Mouse (Mus musculus): ENCODE results near the gene Hist4h4. TPM values are rescaled to one million over a fixed set of nuclear protein-coding genes. Genes with fewer than 3 reads are reported as not detected.

The Hist4h4 gene
- polyA plus RNA-seq, 1 experiment from 2014 or later, result 0.46 TPM

- 2% methylated on average over 22 of the region's 24 CpGs for WGBS
- Histone ChIP-seq H3K27ac (replicated peaks; ENCODE audit: low read depth, low read length) (no peak overlapping the region), H3K4me1 (ENCODE audit: control insufficient read depth, insufficient read depth, low read length) (no peaks in the 10 kb centered on the region), H3K36me3 (replicated peaks; ENCODE audit: control insufficient read depth, insufficient read depth, low read depth, low read length) (no peaks in the 10 kb centered on the region), H3K27me3 (ENCODE audit: control insufficient read depth, insufficient read depth, low read length) (no peaks in the 10 kb centered on the region; the same call in 1 of the 2 replicates), H3K4me3 (ENCODE audit: low read depth, low read length) (peak overlapping the region; percentile 36), H3K9ac (replicated peaks; ENCODE audit: low read length) (peak overlapping the region; percentile 37; the same call in 1 of the 2 replicates), H3K4me2 (ENCODE audit: low read depth, low read length) (peak overlapping the region; percentile 64), H3K9me3 (replicated peaks; ENCODE audit: control insufficient read depth, low read length) (no peaks in the 10 kb centered on the region)
- DNase-seq (ENCODE audit: low spot score) (peak; percentile 22), ATAC-seq (replicated peaks; ENCODE audit: insufficient number of reproducible peaks, low FRiP score, low TSS enrichment, low read depth) (no peak)
These were observed 10.2 kb downstream of the Hist4h4 start for GRCm38 (mm10) chr6:136793831-136794525.

- peak overlapping the region; percentile 64; the same call in 1 of the 2 replicates for H3K4me2 ChIP-seq (ENCODE audit: low read depth, low read length)
- no peak for DNase-seq (ENCODE audit: low spot score)
These were observed 11.1 kb downstream of the Hist4h4 start for GRCm38 (mm10) chr6:136792884-136793758.

GRCm38 (mm10) chr6:136789391-136789971, 14.7 kb downstream of the Hist4h4 start:
- Histone ChIP-seq H3K27me3 (ENCODE audit: control insufficient read depth, insufficient read depth, low read length) (no peaks in the 10 kb centered on the region; the same call in 1 of the 2 replicates), H3K4me2 (ENCODE audit: low read depth, low read length) (no peak overlapping the region)
- 76% methylated on average over 5 of the region's 5 CpGs for WGBS

More at GRCm38 (mm10) chr6:136792884-136793758, 11.1 kb downstream of the Hist4h4 start:
- Histone ChIP-seq H3K4me1 (ENCODE audit: control insufficient read depth, insufficient read depth, low read length) (no peaks in the 10 kb centered on the region), H3K36me3 (replicated peaks; ENCODE audit: control insufficient read depth, insufficient read depth, low read depth, low read length) (no peaks in the 10 kb centered on the region), H3K27ac (replicated peaks; ENCODE audit: low read depth, low read length) (no peak overlapping the region), H3K27me3 (ENCODE audit: control insufficient read depth, insufficient read depth, low read length) (no peaks in the 10 kb centered on the region; the same call in 1 of the 2 replicates), H3K4me3 (ENCODE audit: low read depth, low read length) (no peak overlapping the region), H3K9me3 (replicated peaks; ENCODE audit: control insufficient read depth, low read length) (no peaks in the 10 kb centered on the region), H3K9ac (replicated peaks; ENCODE audit: low read length) (no peak overlapping the region)
- WGBS, result 24% methylated on average over 16 of the region's 16 CpGs
- ATAC-seq (replicated peaks; ENCODE audit: insufficient number of reproducible peaks, low FRiP score, low TSS enrichment, low read depth), result no peak

GRCm38 (mm10) chr6:136782761-136783160, 21.5 kb downstream of the Hist4h4 start:
- Histone ChIP-seq H3K9ac (replicated peaks; ENCODE audit: low read length) (no peak overlapping the region), H3K4me2 (ENCODE audit: low read depth, low read length) (no peak overlapping the region), H3K27ac (replicated peaks; ENCODE audit: low read depth, low read length) (no peak overlapping the region), H3K36me3 (replicated peaks; ENCODE audit: control insufficient read depth, insufficient read depth, low read depth, low read length) (no peaks in the 10 kb centered on the region), H3K4me1 (ENCODE audit: control insufficient read depth, insufficient read depth, low read length) (no peaks in the 10 kb centered on the region), H3K9me3 (replicated peaks; ENCODE audit: control insufficient read depth, low read length) (no peaks in the 10 kb centered on the region), H3K27me3 (ENCODE audit: control insufficient read depth, insufficient read depth, low read length) (no peaks in the 10 kb centered on the region), H3K4me3 (ENCODE audit: low read depth, low read length) (no peak overlapping the region)
- 75% methylated on average over 9 of the region's 9 CpGs for WGBS
- DNase-seq (ENCODE audit: low spot score) (no peak), ATAC-seq (replicated peaks; ENCODE audit: insufficient number of reproducible peaks, low FRiP score, low TSS enrichment, low read depth) (no peak)

More at GRCm38 (mm10) chr6:136789391-136789971, 14.7 kb downstream of the Hist4h4 start:
- Histone ChIP-seq H3K36me3 (replicated peaks; ENCODE audit: control insufficient read depth, insufficient read depth, low read depth, low read length) (no peaks in the 10 kb centered on the region), H3K4me1 (ENCODE audit: control insufficient read depth, insufficient read depth, low read length) (no peaks in the 10 kb centered on the region), H3K9ac (replicated peaks; ENCODE audit: low read length) (no peak overlapping the region), H3K27ac (replicated peaks; ENCODE audit: low read depth, low read length) (no peak overlapping the region), H3K4me3 (ENCODE audit: low read depth, low read length) (no peak overlapping the region), H3K9me3 (replicated peaks; ENCODE audit: control insufficient read depth, low read length) (no peaks in the 10 kb centered on the region)
- no peak for DNase-seq (ENCODE audit: low spot score)
- no peak for ATAC-seq (replicated peaks; ENCODE audit: insufficient number of reproducible peaks, low FRiP score, low TSS enrichment, low read depth)

GRCm38 (mm10) chr6:136782146-136782545, 22.1 kb downstream of the Hist4h4 start:
- Histone ChIP-seq H3K4me1 (ENCODE audit: control insufficient read depth, insufficient read depth, low read length) (no peaks in the 10 kb centered on the region), H3K27ac (replicated peaks; ENCODE audit: low read depth, low read length) (no peak overlapping the region), H3K9ac (replicated peaks; ENCODE audit: low read length) (no peak overlapping the region), H3K4me3 (ENCODE audit: low read depth, low read length) (no peak overlapping the region), H3K36me3 (replicated peaks; ENCODE audit: control insufficient read depth, insufficient read depth, low read depth, low read length) (no peaks in the 10 kb centered on the region), H3K4me2 (ENCODE audit: low read depth, low read length) (no peak overlapping the region), H3K9me3 (replicated peaks; ENCODE audit: control insufficient read depth, low read length) (no peaks in the 10 kb centered on the region), H3K27me3 (ENCODE audit: control insufficient read depth, insufficient read depth, low read length) (no peaks in the 10 kb centered on the region)
- no peak for ATAC-seq (replicated peaks; ENCODE audit: insufficient number of reproducible peaks, low FRiP score, low TSS enrichment, low read depth)
- 86% methylated on average over 12 of the region's 12 CpGs for WGBS
- no peak for DNase-seq (ENCODE audit: low spot score)

- WGBS, result 81% methylated on average over 20 of the region's 20 CpGs
- no peaks in the 10 kb centered on the region for H3K9me3 ChIP-seq (replicated peaks; ENCODE audit: control insufficient read depth, low read length)
These were observed 22.7 kb downstream of the Hist4h4 start, which contains the start of gene Gucy2c for GRCm38 (mm10) chr6:136781377-136781986. TSS of gene Gucy2c (minus strand) at chr6:136781765.

GRCm38 (mm10) chr6:136776392-136776791, 27.8 kb downstream of the Hist4h4 start:
- Histone ChIP-seq H3K4me1 (ENCODE audit: control insufficient read depth, insufficient read depth, low read length) (no peaks in the 10 kb centered on the region), H3K9ac (replicated peaks; ENCODE audit: low read length) (no peak overlapping the region), H3K27me3 (ENCODE audit: control insufficient read depth, insufficient read depth, low read length) (no peaks in the 10 kb centered on the region), H3K27ac (replicated peaks; ENCODE audit: low read depth, low read length) (no peak overlapping the region), H3K4me3 (ENCODE audit: low read depth, low read length) (no peak overlapping the region), H3K4me2 (ENCODE audit: low read depth, low read length) (no peak overlapping the region), H3K9me3 (replicated peaks; ENCODE audit: control insufficient read depth, low read length) (no peaks in the 10 kb centered on the region), H3K36me3 (replicated peaks; ENCODE audit: control insufficient read depth, insufficient read depth, low read depth, low read length) (no peaks in the 10 kb centered on the region)
- no peak for ATAC-seq (replicated peaks; ENCODE audit: insufficient number of reproducible peaks, low FRiP score, low TSS enrichment, low read depth)
- no peak for DNase-seq (ENCODE audit: low spot score)
- 63% methylated on average over 1 of the region's 1 CpGs for WGBS

More at GRCm38 (mm10) chr6:136781377-136781986, 22.7 kb downstream of the Hist4h4 start, which contains the start of gene Gucy2c:
- Histone ChIP-seq H3K27ac (replicated peaks; ENCODE audit: low read depth, low read length) (no peak within 1 kb of the TSS), H3K4me1 (ENCODE audit: control insufficient read depth, insufficient read depth, low read length) (no peaks in the 10 kb centered on the region), H3K27me3 (ENCODE audit: control insufficient read depth, insufficient read depth, low read length) (no peaks in the 10 kb centered on the region), H3K36me3 (replicated peaks; ENCODE audit: control insufficient read depth, insufficient read depth, low read depth, low read length) (no peaks in the 10 kb centered on the region), H3K4me2 (ENCODE audit: low read depth, low read length) (no peak within 1 kb of the TSS), H3K4me3 (ENCODE audit: low read depth, low read length) (no peak within 1 kb of the TSS), H3K9ac (replicated peaks; ENCODE audit: low read length) (no peak within 1 kb of the TSS)
- DNase-seq (ENCODE audit: low spot score) (no peak), ATAC-seq (replicated peaks; ENCODE audit: insufficient number of reproducible peaks, low FRiP score, low TSS enrichment, low read depth) (no peak)

Measured in embryonic facial prominence, embryonic 11.5 days (tissue).